Mouse (Mus musculus) megakaryocyte, embryonic 14.5 days (primary cell): ENCODE measurements around the gene Syne3.

Experiments used
- FLI1 ChIP-seq: IDR thresholded peaks from 2 replicates; pipeline ENCODE4 v1.6.1; 2012; ENCODE audit warnings: low read length, inconsistent platforms, mixed read lengths
- GATA1 ChIP-seq: IDR thresholded peaks from 3 replicates; pipeline ENCODE4 v1.6.1; 2012; ENCODE audit warnings: mixed read lengths, low read length, inconsistent platforms, borderline replicate concordance

- TF ChIP-seq GATA1 (no peak), FLI1 (no peak)
These were observed 100.6 kb downstream of the Syne3 start for GRCm38 (mm10) chr12:104908986-104909385.
